Mouse (Mus musculus) embryonic fibroblast, embryonic 13.5 days (primary cell): Measurements from ENCODE around the gene Lypd4.

Source experiments
- CTCF ChIP-seq: IDR thresholded peaks from 2 replicates; pipeline ENCODE4 v1.5.1; 2011; ENCODE audit warnings: mild to moderate bottlenecking, control low read depth, low read length, moderate library complexity, borderline replicate concordance; ENCODE audit not compliant: insufficient read depth
- POLR2A ChIP-seq: IDR thresholded peaks from 2 replicates; pipeline ENCODE4 v1.6.1; 2011; ENCODE audit warnings: low read depth, mild to moderate bottlenecking, control low read depth, low read length, moderate library complexity

DNA sequence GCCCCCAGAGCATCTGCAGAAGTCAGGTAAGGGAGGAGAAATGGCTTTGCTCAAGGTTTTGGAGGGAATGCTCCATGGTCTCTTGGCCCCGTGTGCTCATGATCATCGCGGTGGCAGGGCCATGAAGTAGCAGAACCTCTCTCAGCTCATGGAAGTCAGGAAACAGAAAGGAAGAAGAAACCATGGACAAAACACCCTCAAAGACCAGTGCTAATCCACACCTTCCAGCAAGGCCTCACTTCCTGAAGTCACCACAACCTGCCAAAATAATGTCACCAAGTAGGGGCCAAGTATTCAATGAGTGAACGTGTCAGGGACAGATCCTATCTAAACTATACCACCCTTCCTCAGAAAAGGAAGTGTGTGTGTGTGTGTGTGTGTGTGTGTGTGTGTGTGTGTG is 6.9 kb downstream of the Lypd4 start:
- no peak for TF ChIP-seq CTCF
- no peak for TF ChIP-seq POLR2A
